Mouse (Mus musculus) heart, adult 8-10 months (tissue): Measurements from ENCODE around the gene Parvb. TPM values are rescaled to one million over a fixed set of nuclear protein-coding genes. Genes with fewer than 3 reads are reported as not detected.

ENCODE experiments used
- DNase-seq: peaks from one replicate; pipeline ENCODE4 v3.0.0; 2022; ENCODE audit warnings: low spot score
- total RNA-seq, 4 experiments: library from RNA; stranded (reverse); gene quantifications; 2 replicates each; pipeline ENCODE4 v1.2.4; 2022

Gene Parvb
- total RNA-seq, 4 experiments from 2014 or later: 78.8 to 113 (median 105) TPM

- no peak for DNase-seq
Measured at GRCm38 (mm10) chr15:84291097-84291496, 59.3 kb downstream of the Parvb start.

GRCm38 (mm10) chr15:84293590-84293989, 61.7 kb downstream of the Parvb start:
- DNase-seq: no peak

GRCm38 (mm10) chr15:84294391-84294790, 62.5 kb downstream of the Parvb start:
- DNase-seq: no peak

- DNase-seq: no peak
Measured at GRCm38 (mm10) chr15:84295225-84295624, 63.4 kb downstream of the Parvb start.

GRCm38 (mm10) chr15:84297454-84297853, 65.6 kb downstream of the Parvb start:
- DNase-seq: no peak

- no peak for DNase-seq
Measured at GRCm38 (mm10) chr15:84298804-84299370, 67.0 kb downstream of the Parvb start.

- DNase-seq: no peak
Measured at GRCm38 (mm10) chr15:84299662-84300333, 68.0 kb downstream of the Parvb start.

- no peak for DNase-seq
Measured at GRCm38 (mm10) chr15:84300591-84300990, 68.7 kb downstream of the Parvb start.

GRCm38 (mm10) chr15:84301026-84301425, 69.2 kb downstream of the Parvb start:
- peak; percentile 31 for DNase-seq

- no peak for DNase-seq
Measured at GRCm38 (mm10) chr15:84301641-84302420, 70.0 kb downstream of the Parvb start.

GRCm38 (mm10) chr15:84303264-84303663, 71.4 kb downstream of the Parvb start:
- no peak for DNase-seq

GRCm38 (mm10) chr15:84305333-84305732, 73.5 kb downstream of the Parvb start:
- DNase-seq: no peak

GRCm38 (mm10) chr15:84310271-84310670, 78.4 kb downstream of the Parvb start:
- no peak for DNase-seq

GRCm38 (mm10) chr15:84311295-84312085, 79.6 kb downstream of the Parvb start:
- DNase-seq: no peak

GRCm38 (mm10) chr15:84312878-84313565, 81.2 kb downstream of the Parvb start:
- no peak for DNase-seq

- no peak for DNase-seq
Measured at GRCm38 (mm10) chr15:84313566-84313878, 81.7 kb downstream of the Parvb start.

GRCm38 (mm10) chr15:84314420-84315080, 82.7 kb downstream of the Parvb start:
- no peak for DNase-seq

- DNase-seq: no peak
Measured at GRCm38 (mm10) chr15:84315276-84316046, 83.6 kb downstream of the Parvb start.

- DNase-seq: no peak
Measured at GRCm38 (mm10) chr15:84319393-84319792, 87.5 kb downstream of the Parvb start.

GRCm38 (mm10) chr15:84321544-84322174, 89.8 kb downstream of the Parvb start:
- DNase-seq: no peak
